In genomic region chr6:49156826-49157175, GRCm38 (mm10) we compare ENCODE assay signal across 31 mouse cellular contexts. TPM values are rescaled to one million over a fixed set of nuclear protein-coding genes. Genes with fewer than 3 reads are reported as not detected.
A peak's percentile ranks its signal among the peaks of the same experiment; 100 is the strongest.
DNase-seq lines count a peak whose midpoint lies in the region; ATAC-seq and TF ChIP-seq lines count a peak whose summit lies in the region.
"Had no signal": no experiment of that assay in that cellular context is flagged by ENCODE, and none has a peak within 500 bp of the region (broad histone marks: within the 10 kb centered on the region; RNA-seq: fewer than 3 reads in every experiment).

No protein-coding gene starts in this region.

- no peak for ATAC-seq in forebrain, embryonic 14.5 days
- ATAC-seq in forebrain, embryonic 12.5 days (ENCODE audit: low FRiP score) = no peak
- ATAC-seq: inflammation-experienced regulatory T-cells, adult 6 months had no signal

- TF ChIP-seq CTCF in left cerebral cortex, adult 2 months (IDR thresholded peaks at IDR 0.05) = no peak

- no peak overlapping the region for H3K27ac ChIP-seq in forebrain, embryonic 14.5 days (ENCODE audit: low read depth, low read length)
- no peak overlapping the region for H3K27ac ChIP-seq in forebrain, embryonic 12.5 days
- no peak overlapping the region for H3K27ac ChIP-seq in left cerebral cortex, adult 2 months
- H3K27ac ChIP-seq: embryonic facial prominence, embryonic 12.5 days; hindbrain, embryonic 14.5 days; limb, embryonic 12.5 days; liver, embryonic 15.5 days; midbrain, embryonic 12.5 days; neural tube, embryonic 12.5 days; stomach, embryonic 15.5 days had no signal

- no peak overlapping the region for H3K4me2 ChIP-seq in forebrain, embryonic 14.5 days (ENCODE audit: low read length)
- no peak overlapping the region for H3K4me2 ChIP-seq in forebrain, embryonic 12.5 days
- H3K4me2 ChIP-seq: embryonic facial prominence, embryonic 12.5 days; heart, embryonic 12.5 days; hindbrain, embryonic 14.5 days; limb, embryonic 12.5 days; liver, embryonic 15.5 days; midbrain, embryonic 12.5 days; neural tube, embryonic 12.5 days; stomach, embryonic 15.5 days had no signal

- no peak overlapping the region for H3K4me3 ChIP-seq in forebrain, embryonic 14.5 days (ENCODE audit: low read depth, low read length)
- H3K4me3 ChIP-seq in forebrain, embryonic 12.5 days (replicated peaks) = no peak overlapping the region
- H3K4me3 ChIP-seq in left cerebral cortex, adult 2 months = no peak overlapping the region
- H3K4me3 ChIP-seq: embryonic facial prominence, embryonic 12.5 days; heart, embryonic 12.5 days; limb, embryonic 12.5 days; liver, embryonic 15.5 days; megakaryocyte, embryonic 14.5 days; midbrain, embryonic 12.5 days; myocyte; neural tube, embryonic 12.5 days; stomach, embryonic 15.5 days had no signal

- 79% methylated on average over 3 of the region's 3 CpGs for WGBS in forebrain, embryonic 14.5 days
- 92% methylated on average over 3 of the region's 3 CpGs for WGBS in forebrain, embryonic 12.5 days

- H3K9ac ChIP-seq in forebrain, embryonic 14.5 days (ENCODE audit: low read length) = no peak overlapping the region
- no peak overlapping the region for H3K9ac ChIP-seq in forebrain, embryonic 12.5 days
- H3K9ac ChIP-seq: embryonic facial prominence, embryonic 12.5 days; heart, embryonic 12.5 days; hindbrain, embryonic 14.5 days; limb, embryonic 12.5 days; liver, embryonic 15.5 days; midbrain, embryonic 12.5 days; neural tube, embryonic 12.5 days; stomach, embryonic 15.5 days had no signal

- intact Hi-C loops in left cerebral cortex, postnatal 4 days (cut with DNase I) = no loop called here
- intact Hi-C loops in left cerebral cortex, adult 2 months (cut with DNase I) = no loop called here

- peaks cover 5% of the 10 kb centered on the region; the same call in 1 of the 2 replicates for H3K4me1 ChIP-seq in forebrain, embryonic 14.5 days (ENCODE audit: control insufficient read depth, insufficient read depth, low read length)
- H3K4me1 ChIP-seq in forebrain, embryonic 12.5 days = peaks cover 9% of the 10 kb centered on the region; the same call in 1 of the 2 replicates
- H3K4me1 ChIP-seq: embryonic facial prominence, embryonic 12.5 days; neural tube, embryonic 12.5 days had no signal

- H3K36me3 ChIP-seq in forebrain, embryonic 14.5 days (ENCODE audit: control insufficient read depth, insufficient read depth, low read length) = no peaks in the 10 kb centered on the region
- no peaks in the 10 kb centered on the region for H3K36me3 ChIP-seq in forebrain, embryonic 12.5 days (replicated peaks)
- H3K36me3 ChIP-seq: embryonic facial prominence, embryonic 12.5 days; heart, embryonic 12.5 days; liver, embryonic 15.5 days; midbrain, embryonic 12.5 days; neural tube, embryonic 12.5 days; stomach, embryonic 15.5 days had no signal

- DNase-seq in forebrain, embryonic 14.5 days (ENCODE audit: low spot score) = peak; percentile 41
- DNase-seq in left cerebral cortex, postnatal 4 days = peak; percentile 13
- no peak for DNase-seq in left cerebral cortex, adult 2 months (ENCODE audit: extremely low spot score in 1 of 2, low spot score in 2 of 2)
- DNase-seq in right cerebral cortex, postnatal 4 days = peak; percentile 7
- DNase-seq in right cerebral cortex, postnatal 14 days = no peak
- peak; percentile 79 for DNase-seq in skeletal muscle tissue, adult 2 months (ENCODE audit: low read depth, low spot score)
- DNase-seq in spleen, adult 18-20 months = no peak
- DNase-seq: adrenal gland, postnatal 10 days; cerebellum, adult 11-12 months; cerebellum, adult 9-11 months; embryo, embryonic 11 days; heart, postnatal 4 days; kidney, adult 11 months; kidney, postnatal 14 days; layer of hippocampus, adult 9-11 months; lung, postnatal 14 days; right cerebral cortex, adult 18-20 months; thymus, postnatal 25 days had no signal

- no peaks in the 10 kb centered on the region for H3K27me3 ChIP-seq in forebrain, embryonic 14.5 days (replicated peaks; ENCODE audit: control insufficient read depth, insufficient read depth, low read length)
- H3K27me3 ChIP-seq in forebrain, embryonic 12.5 days = no peaks in the 10 kb centered on the region
- H3K27me3 ChIP-seq: CH12.LX; embryonic facial prominence, embryonic 12.5 days; heart, embryonic 12.5 days; limb, embryonic 12.5 days; liver, embryonic 15.5 days; megakaryocyte, embryonic 14.5 days; midbrain, embryonic 12.5 days; neural tube, embryonic 12.5 days; stomach, embryonic 15.5 days had no signal

- no peaks in the 10 kb centered on the region for H3K9me3 ChIP-seq in forebrain, embryonic 14.5 days (replicated peaks; ENCODE audit: control insufficient read depth, low read length)
- no peaks in the 10 kb centered on the region for H3K9me3 ChIP-seq in forebrain, embryonic 12.5 days
- H3K9me3 ChIP-seq: embryonic facial prominence, embryonic 12.5 days; heart, embryonic 12.5 days; limb, embryonic 12.5 days; liver, embryonic 15.5 days; megakaryocyte, embryonic 14.5 days; midbrain, embryonic 12.5 days; neural tube, embryonic 12.5 days; stomach, embryonic 15.5 days had no signal

RNA-seq across cellular contexts. Expression of gene Igf2bp3, which starts 58.0 kb away (rescaled TPM):
- polyA plus RNA-seq in forebrain, embryonic 14.5 days (2014; fragmentation: Nextera tagmentation; extraction: Ambion mirVana) = 30.6 and 32.9 TPM in 2 replicates
- polyA plus RNA-seq in forebrain, embryonic 12.5 days (2016; fragmentation: Nextera tagmentation; extraction: Ambion mirVana) = 98.9 and 107 TPM in 2 replicates
- total RNA-seq in left cerebral cortex, postnatal 4 days (2021) = 1 to 10 TPM; 5.0 to 6.5 TPM
- under 1 TPM in 1 of 2 experiments, not detected in 1; 0.35 TPM for total RNA-seq in left cerebral cortex, adult 2 months (2021)

Comparison
In these comparisons a context has a peak if more than half of its experiments do, and no peak if none do; other contexts are left out.
1. DNase-seq: peak in forebrain, embryonic 14.5 days (single experiment), left cerebral cortex, postnatal 4 days (single experiment), right cerebral cortex, postnatal 4 days (single experiment) and skeletal muscle tissue, adult 2 months (single experiment); none in left cerebral cortex, adult 2 months (0 of 2), right cerebral cortex, postnatal 14 days (single experiment) and spleen, adult 18-20 months (0 of 2).
2. RNA of gene Igf2bp3, which starts 58.0 kb away (total RNA-seq): 5.0 to 6.5 TPM in left cerebral cortex, postnatal 4 days; 0.35 TPM in left cerebral cortex, adult 2 months; every median in the first group is over 4 times any median in the second.